Mouse (Mus musculus): ENCODE data around the gene Cpt1a.

Cpt1a gene

GRCm38 (mm10) chr19:3373380-3373779 is 51.2 kb downstream of the Cpt1a start:
- no peak for DNase-seq (ENCODE audit: low spot score)

- DNase-seq (ENCODE audit: low spot score): no peak
Measured at GRCm38 (mm10) chr19:3374028-3374427, 51.9 kb downstream of the Cpt1a start.

DNA sequence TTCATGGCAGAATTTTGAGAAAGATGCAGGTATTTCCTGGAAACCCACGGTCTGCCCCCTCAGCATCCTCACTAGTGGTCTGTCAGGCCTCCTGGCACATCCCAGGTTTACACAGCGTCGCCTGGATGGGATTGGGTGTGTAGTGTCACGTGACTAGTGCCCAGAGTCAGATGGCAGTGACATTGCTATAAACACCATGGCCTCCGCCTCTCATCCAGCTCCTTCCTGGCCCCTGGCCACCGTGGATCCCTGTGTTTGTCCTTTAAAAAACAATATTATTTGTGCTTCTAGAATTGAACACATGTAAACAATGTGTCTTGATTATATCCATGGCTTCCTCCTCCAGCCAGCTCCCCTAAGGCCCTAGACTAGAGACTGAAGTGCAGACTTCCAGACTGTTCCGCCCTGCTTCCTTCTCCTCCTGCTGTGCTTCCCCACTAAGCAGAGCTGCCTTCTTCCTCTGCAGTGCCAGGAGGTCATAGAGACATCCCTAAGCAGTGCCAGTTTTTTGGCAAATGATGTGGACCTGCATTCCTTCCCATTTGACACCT is 53.9 kb downstream of the Cpt1a start:
- no peak for DNase-seq (ENCODE audit: low spot score)

GRCm38 (mm10) chr19:3376966-3377715 is 55.0 kb downstream of the Cpt1a start:
- no peak for DNase-seq (ENCODE audit: low spot score)

DNA sequence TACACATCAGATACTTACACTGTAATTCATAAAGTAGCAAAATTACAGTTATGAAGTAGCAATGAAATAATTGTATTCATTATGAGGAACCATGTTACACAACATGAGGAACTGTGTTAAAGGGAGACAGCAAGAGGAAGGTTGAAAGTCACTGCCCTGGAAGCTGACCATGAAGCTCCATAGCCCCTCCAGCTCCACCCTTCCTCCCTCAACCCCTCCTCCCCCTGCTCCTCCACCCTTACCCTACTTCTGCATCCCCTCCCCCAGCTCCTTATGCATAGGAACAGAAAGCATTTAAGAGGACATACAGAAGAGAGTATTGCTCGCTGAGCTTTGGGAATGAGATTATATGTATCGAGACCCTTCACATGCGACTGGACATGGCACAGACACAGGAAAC is 56.5 kb downstream of the Cpt1a start:
- no peak for DNase-seq (ENCODE audit: low spot score)

GRCm38 (mm10) chr19:3388061-3388460 is 65.9 kb downstream of the Cpt1a start:
- no peak for DNase-seq (ENCODE audit: low spot score)

GRCm38 (mm10) chr19:3388629-3389057 is 66.5 kb downstream of the Cpt1a start, which contains the start of gene Tesmin:
Gene Tesmin, plus strand, starts transcription at chr19:3388857.
- peak; percentile 74 for DNase-seq (ENCODE audit: low spot score)

DNA sequence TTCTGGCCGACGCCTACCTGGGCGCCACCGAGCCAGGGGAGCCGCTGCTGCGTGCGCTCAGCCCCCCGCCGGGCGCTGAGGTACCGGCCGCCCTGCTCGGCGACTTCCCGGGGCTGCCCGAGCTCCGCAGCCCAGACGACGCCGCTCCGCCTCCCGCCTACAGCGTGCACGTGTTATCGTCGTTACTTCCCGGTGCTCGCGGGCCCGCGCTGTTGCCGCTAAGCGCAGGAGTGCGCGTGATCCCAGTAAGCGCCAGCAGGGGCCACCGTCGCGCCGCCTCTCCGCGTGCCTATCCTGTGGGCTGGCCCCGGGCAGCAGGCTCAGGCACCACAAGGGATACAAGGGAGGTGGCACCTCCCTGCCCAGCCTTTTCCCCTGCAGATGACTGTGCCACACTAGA is 67.0 kb downstream of the Cpt1a start:
- DNase-seq (ENCODE audit: low spot score): peak; percentile 77

DNA sequence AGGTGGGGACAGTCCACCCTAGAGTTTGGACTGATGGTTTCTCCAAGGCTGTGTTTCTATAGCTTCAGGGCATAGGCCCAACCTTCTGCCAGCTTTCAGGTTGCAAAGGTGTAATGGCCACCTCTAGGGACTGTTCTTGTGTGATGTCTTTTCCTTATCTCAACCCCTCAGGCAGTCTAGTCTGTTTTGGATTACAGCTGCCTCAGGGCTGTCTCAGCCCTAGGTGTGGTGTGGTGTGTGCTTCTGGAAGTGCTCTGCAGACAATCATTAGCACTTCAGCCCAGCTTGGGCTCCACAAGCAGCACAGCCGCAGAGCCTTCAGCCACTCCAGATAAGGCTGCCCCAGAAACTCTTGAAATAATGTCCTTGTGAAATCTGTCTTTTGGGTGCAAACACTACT is 70.2 kb downstream of the Cpt1a start:
- peak; percentile 53 for DNase-seq (ENCODE audit: low spot score)

- no peak for DNase-seq (ENCODE audit: low spot score)
Measured at GRCm38 (mm10) chr19:3394216-3394615, 72.1 kb downstream of the Cpt1a start.

- no peak for DNase-seq (ENCODE audit: low spot score)
Measured at GRCm38 (mm10) chr19:3400057-3400456, 77.9 kb downstream of the Cpt1a start.

DNA sequence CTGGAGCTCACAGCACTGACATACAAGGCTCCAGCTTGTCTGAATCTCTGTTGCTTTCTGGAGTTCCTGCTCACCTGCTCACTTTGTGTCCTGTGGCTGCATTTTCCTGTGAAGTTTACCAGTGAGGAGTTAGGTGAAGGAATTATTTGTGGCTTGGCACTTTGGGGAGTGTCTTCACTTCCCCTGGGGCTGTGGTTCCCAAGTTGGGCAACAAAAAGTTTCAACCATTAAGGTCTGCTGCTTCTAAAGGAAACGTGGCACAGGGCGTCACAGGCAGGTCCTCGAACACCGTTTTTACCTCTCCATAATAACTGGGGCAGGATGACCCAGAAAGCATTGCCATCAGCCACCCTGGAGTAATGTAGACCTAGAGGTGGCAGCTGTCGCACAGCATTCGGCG is 79.4 kb downstream of the Cpt1a start:
- DNase-seq (ENCODE audit: low spot score): no peak

GRCm38 (mm10) chr19:3401943-3402342 is 79.8 kb downstream of the Cpt1a start:
- DNase-seq (ENCODE audit: low spot score): no peak

DNA sequence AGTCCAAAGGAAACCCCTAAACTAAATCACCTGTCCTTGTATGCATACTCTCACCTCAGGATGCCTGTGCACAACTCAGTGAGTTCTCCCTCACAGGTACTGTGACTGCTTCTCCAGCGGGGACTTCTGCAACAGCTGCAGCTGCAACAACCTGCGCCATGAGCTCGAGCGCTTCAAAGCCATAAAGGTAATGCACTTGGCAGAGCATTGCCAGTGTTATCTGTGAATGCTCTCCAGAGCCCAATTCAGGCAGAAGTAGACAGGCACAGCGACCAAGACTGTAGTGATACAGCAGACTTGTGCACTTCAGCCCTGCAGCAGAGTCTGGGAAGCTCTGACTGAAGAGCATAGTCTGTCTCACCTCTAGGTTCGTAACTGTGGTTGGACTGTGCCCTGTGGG is 80.3 kb downstream of the Cpt1a start:
- DNase-seq (ENCODE audit: low spot score): no peak

- no peak for DNase-seq (ENCODE audit: low spot score)
Measured at GRCm38 (mm10) chr19:3404030-3404429, 81.9 kb downstream of the Cpt1a start.

GRCm38 (mm10) chr19:3405531-3406281 is 83.6 kb downstream of the Cpt1a start:
- DNase-seq (ENCODE audit: low spot score): no peak

DNA sequence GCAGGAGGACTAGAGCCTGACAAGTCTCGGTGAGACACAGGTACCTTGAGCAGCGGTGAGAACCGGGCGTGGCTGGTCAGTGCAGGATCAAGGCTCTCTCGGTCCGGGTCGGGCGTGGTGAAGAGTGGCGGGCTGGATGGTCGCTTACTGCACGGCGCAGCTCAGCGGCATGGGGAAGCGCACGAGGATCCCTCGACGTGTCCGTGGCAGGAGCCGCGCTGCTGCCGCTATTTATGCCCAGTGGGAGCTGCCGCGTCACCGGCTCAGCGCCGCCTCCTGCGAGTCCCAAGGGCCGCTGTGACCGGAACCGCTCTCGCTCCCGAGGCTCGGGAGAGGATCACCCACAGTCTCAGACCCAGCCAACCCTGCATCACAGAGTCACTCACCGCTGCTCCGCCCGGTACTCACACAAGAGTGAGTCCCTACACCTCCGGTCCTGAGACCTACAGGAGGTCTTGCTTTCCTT is 92.2 kb downstream of the Cpt1a start, which contains the start of gene Gal:
Gene Gal, minus strand, starts transcription at position 277 of the 466 bp plus-strand sequence.
- DNase-seq (ENCODE audit: low spot score): no peak

DNA sequence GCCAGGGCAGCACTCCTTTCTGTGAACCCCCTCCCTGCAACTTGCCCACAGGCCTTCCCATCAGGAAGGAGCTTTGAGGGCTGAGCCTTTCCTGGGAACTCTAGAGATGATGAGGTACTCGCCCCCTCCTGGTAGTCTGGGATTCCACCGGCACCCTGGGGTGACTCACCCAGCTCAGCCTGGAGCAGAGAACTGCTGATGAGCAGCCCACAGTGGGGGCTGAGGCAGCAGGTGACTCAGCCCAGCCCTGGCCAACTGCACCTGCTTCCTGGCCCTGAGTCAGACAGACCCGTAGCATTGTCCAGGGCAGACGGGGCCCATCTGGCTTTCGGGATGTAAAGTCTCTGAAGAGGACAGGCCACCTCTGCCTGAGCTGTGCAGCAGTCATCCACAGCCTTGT is 97.1 kb downstream of the Cpt1a start:
- no peak for DNase-seq (ENCODE audit: low spot score)

DNA sequence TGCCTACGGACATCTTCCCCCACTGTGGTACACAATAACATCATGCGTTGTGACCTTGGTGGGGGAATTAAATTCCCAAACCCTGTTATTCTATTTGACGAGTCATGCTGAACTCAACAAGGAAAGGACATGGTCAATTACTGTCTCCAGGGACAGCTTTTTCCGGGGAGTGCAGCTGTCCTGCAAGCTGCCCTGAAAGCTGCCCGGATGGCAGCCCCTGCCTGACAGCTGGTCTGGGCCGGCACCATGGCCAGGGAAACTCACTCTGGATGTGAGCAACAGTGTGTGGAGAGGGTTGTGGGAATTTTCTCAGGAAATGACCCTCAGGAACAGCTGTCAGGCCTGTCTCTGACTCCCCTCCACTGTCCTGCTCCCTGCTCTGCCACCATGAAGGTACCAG is 100.4 kb downstream of the Cpt1a start:
- no peak for DNase-seq (ENCODE audit: low spot score)

- no peak for DNase-seq (ENCODE audit: low spot score)
Measured at GRCm38 (mm10) chr19:3422981-3423380, 100.8 kb downstream of the Cpt1a start.

- DNase-seq (ENCODE audit: low spot score): no peak
Measured at GRCm38 (mm10) chr19:3424214-3424613, 102.1 kb downstream of the Cpt1a start.

GRCm38 (mm10) chr19:3428057-3428830 is 106.1 kb downstream of the Cpt1a start:
- DNase-seq (ENCODE audit: low spot score): no peak
